Mouse (Mus musculus) C2C12 (cell line): ENCODE measurements at regions not wholly inside any gene's neighbourhood (a gene's known extent, or its start where the extent isn't known, plus 50 kb on each side); places are given as distances from the start of the nearest gene placed in this dataset.

Experiments
- H3K27me3 ChIP-seq: one replicate; pipeline ENCODE4 v1.6.1; 2011; ENCODE audit not compliant: control insufficient read depth, insufficient read depth, insufficient read length
- H3K36me3 ChIP-seq: one replicate; pipeline ENCODE4 v1.6.1; 2011; ENCODE audit not compliant: control insufficient read depth, insufficient read depth
- H3K4me3 ChIP-seq: one replicate; pipeline ENCODE4 v1.5.1; 2011; ENCODE audit warnings: mild to moderate bottlenecking, control low read depth; ENCODE audit not compliant: poor library complexity, insufficient read depth, severe bottlenecking
- H3K79me2 ChIP-seq: one replicate; pipeline ENCODE4 v1.6.1; 2011; ENCODE audit not compliant: control insufficient read depth, insufficient read depth
- H3K79me3 ChIP-seq: one replicate; pipeline ENCODE4 v1.6.1; 2011; ENCODE audit warnings: low read depth, control low read depth
- H3ac ChIP-seq: one replicate; pipeline ENCODE3; 2011; ENCODE audit warnings: low read depth; ENCODE audit not compliant: control insufficient read depth, insufficient read length
- CEBPB ChIP-seq: IDR thresholded peaks from one replicate; pipeline ENCODE4 v1.6.1; 2011; ENCODE audit warnings: low read depth, mild to moderate bottlenecking, control low read depth, moderate library complexity
- CTCF ChIP-seq: IDR thresholded peaks from one replicate; pipeline ENCODE4 v1.5.1; 2011; ENCODE audit not compliant: control insufficient read depth, insufficient read depth, insufficient read length
- FOSL1 ChIP-seq: IDR thresholded peaks from one replicate; pipeline ENCODE4 v1.8.0; 2011; ENCODE audit warnings: mild to moderate bottlenecking, low read length; ENCODE audit not compliant: poor library complexity, insufficient read depth, severe bottlenecking
- MAX ChIP-seq: IDR thresholded peaks from one replicate; pipeline ENCODE4 v1.6.1; 2011; ENCODE audit warnings: mild to moderate bottlenecking, control low read depth
- MYOD1 ChIP-seq: IDR thresholded peaks from one replicate; pipeline ENCODE4 v1.6.1; 2011; ENCODE audit warnings: low read depth; ENCODE audit not compliant: control insufficient read depth, insufficient read length
- MYOG ChIP-seq: IDR thresholded peaks from one replicate; pipeline ENCODE4 v1.6.1; 2011; ENCODE audit not compliant: control insufficient read depth, insufficient read length; ENCODE audit errors: extremely low read depth
- USF1 ChIP-seq: IDR thresholded peaks from one replicate; pipeline ENCODE4 v1.6.1; 2011; ENCODE audit warnings: low read depth, mild to moderate bottlenecking, control low read depth, moderate library complexity

- Histone ChIP-seq H3ac (no peak overlapping the region), H3K79me2 (no peaks in the 10 kb centered on the region), H3K79me3 (no peaks in the 10 kb centered on the region), H3K27me3 (no peaks in the 10 kb centered on the region), H3K36me3 (no peaks in the 10 kb centered on the region), H3K4me3 (no peak overlapping the region)
- TF ChIP-seq CTCF (no peak), MAX (no peak), CEBPB (no peak), FOSL1 (no peak), USF1 (no peak), MYOG (no peak), MYOD1 (no peak)
Measured at GRCm38 (mm10) chr3:147244911-147245430, 392.8 kb downstream of the Ttll7 start.

GRCm38 (mm10) chr3:147246141-147246540, 394.0 kb downstream of the Ttll7 start:
- no peaks in the 10 kb centered on the region for H3K79me3 ChIP-seq
- H3K79me2 ChIP-seq: no peaks in the 10 kb centered on the region
- H3K36me3 ChIP-seq: no peaks in the 10 kb centered on the region
- no peaks in the 10 kb centered on the region for H3K27me3 ChIP-seq
- no peak overlapping the region for H3ac ChIP-seq
- H3K4me3 ChIP-seq: no peak overlapping the region
- TF ChIP-seq FOSL1: no peak
- TF ChIP-seq CTCF: no peak
- no peak for TF ChIP-seq MYOG
- TF ChIP-seq MAX: no peak
- no peak for TF ChIP-seq MYOD1
- TF ChIP-seq CEBPB: no peak
- TF ChIP-seq USF1: no peak

- TF ChIP-seq CEBPB (no peak), MAX (no peak), MYOD1 (no peak), MYOG (no peak), CTCF (no peak), FOSL1 (no peak), USF1 (no peak)
- H3K79me2 ChIP-seq: no peaks in the 10 kb centered on the region
- H3ac ChIP-seq: no peak overlapping the region
- H3K36me3 ChIP-seq: no peaks in the 10 kb centered on the region
- no peak overlapping the region for H3K4me3 ChIP-seq
- no peaks in the 10 kb centered on the region for H3K79me3 ChIP-seq
- H3K27me3 ChIP-seq: no peaks in the 10 kb centered on the region
Measured at GRCm38 (mm10) chr3:147249466-147249865, 397.3 kb downstream of the Ttll7 start.

DNA sequence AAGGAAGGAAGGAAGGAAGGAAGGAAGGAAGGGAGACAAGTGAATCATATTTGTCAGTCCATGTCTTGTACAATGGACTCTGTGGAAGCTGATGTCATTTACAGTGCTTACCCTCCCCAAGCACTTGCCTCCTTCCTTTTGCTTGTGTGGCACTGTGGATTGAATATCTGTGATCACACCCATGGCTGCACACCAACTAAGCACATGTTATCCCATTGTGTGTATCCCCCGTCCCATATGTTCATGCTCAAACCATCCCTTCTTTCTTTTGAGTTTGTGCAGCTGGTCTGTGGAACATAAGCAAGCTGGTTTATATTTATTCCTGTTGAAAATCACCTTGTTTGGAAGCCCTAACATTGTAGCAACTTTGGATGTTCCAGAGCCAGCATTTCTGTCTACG, 397.7 kb downstream of the Ttll7 start:
- Histone ChIP-seq H3K4me3 (no peak overlapping the region), H3K79me3 (no peaks in the 10 kb centered on the region), H3ac (no peak overlapping the region), H3K79me2 (no peaks in the 10 kb centered on the region), H3K27me3 (no peaks in the 10 kb centered on the region), H3K36me3 (no peaks in the 10 kb centered on the region)
- TF ChIP-seq CEBPB (no peak), MYOD1 (no peak), FOSL1 (no peak), USF1 (no peak), MAX (no peak), MYOG (no peak), CTCF (no peak)

DNA sequence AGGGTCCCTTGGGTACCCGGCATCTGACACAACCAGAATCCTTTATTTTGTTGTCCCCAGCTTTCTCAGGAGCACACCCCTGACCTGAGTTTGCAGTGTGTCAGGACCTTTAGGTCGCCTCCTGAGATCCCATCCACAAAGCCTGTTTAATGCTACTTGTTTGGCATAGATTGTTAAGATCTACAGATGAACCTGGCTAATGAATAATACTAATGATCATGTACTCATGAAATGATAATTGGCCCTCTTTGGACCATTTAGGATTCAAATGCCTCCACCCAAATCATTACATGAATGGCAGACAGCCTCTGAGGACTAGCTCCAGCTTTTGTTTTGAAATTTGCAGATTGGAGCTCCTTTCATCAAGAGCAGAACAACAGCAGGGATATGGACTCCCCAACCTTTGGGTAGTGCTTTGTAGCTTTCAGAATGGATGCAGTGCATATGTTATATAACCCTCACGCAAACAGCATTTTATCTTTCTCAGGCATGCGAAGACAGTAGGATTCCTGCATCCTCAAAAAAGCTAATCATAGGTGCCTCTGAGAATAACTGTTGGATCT, 400.1 kb downstream of the Ttll7 start:
- H3K79me2 ChIP-seq: no peaks in the 10 kb centered on the region
- H3K4me3 ChIP-seq: no peak overlapping the region
- H3K36me3 ChIP-seq: no peaks in the 10 kb centered on the region
- TF ChIP-seq MAX (no peak), CEBPB (no peak), MYOG (no peak), FOSL1 (no peak), CTCF (no peak), MYOD1 (no peak), USF1 (no peak)
- H3ac ChIP-seq: no peak overlapping the region
- H3K27me3 ChIP-seq: no peaks in the 10 kb centered on the region
- H3K79me3 ChIP-seq: no peaks in the 10 kb centered on the region

GRCm38 (mm10) chr3:147252812-147253211, 400.6 kb downstream of the Ttll7 start:
- no peak overlapping the region for H3K4me3 ChIP-seq
- no peak overlapping the region for H3ac ChIP-seq
- no peaks in the 10 kb centered on the region for H3K27me3 ChIP-seq
- no peaks in the 10 kb centered on the region for H3K79me3 ChIP-seq
- H3K79me2 ChIP-seq: no peaks in the 10 kb centered on the region
- TF ChIP-seq FOSL1: no peak
- no peak for TF ChIP-seq CTCF
- no peak for TF ChIP-seq MYOG
- no peak for TF ChIP-seq USF1
- no peak for TF ChIP-seq MYOD1
- TF ChIP-seq MAX: no peak
- TF ChIP-seq CEBPB: no peak
- no peaks in the 10 kb centered on the region for H3K36me3 ChIP-seq
